Mouse (Mus musculus): Measurements from ENCODE around the gene Soat1.

- TF ChIP-seq CTCF (IDR thresholded peaks at IDR 0.05; ENCODE audit: low read depth), result no peak
- TF ChIP-seq EP300 (IDR thresholded peaks at IDR 0.05; ENCODE audit: low read depth), result no peak
Observed at GRCm38 (mm10) chr1:156449691-156450090, 24.4 kb downstream of the Soat1 start.

Data from liver, embryonic 14.5 days (tissue).